Mouse (Mus musculus) liver, embryonic 14.5 days (tissue): ENCODE data around the gene Shroom3.

ENCODE experiments used
- CTCF ChIP-seq: IDR thresholded peaks from 2 replicates; pipeline ENCODE4 v1.5.1; 2016; ENCODE audit warnings: antibody characterized with exemption, low read depth, control low read depth
- EP300 ChIP-seq: IDR thresholded peaks from 2 replicates; pipeline ENCODE4 v1.6.1; 2016; ENCODE audit warnings: antibody characterized with exemption, low read depth

GRCm38 (mm10) chr5:92924851-92925477, 241.7 kb downstream of the Shroom3 start:
- TF ChIP-seq CTCF: no peak
- TF ChIP-seq EP300: no peak
